Mouse (Mus musculus) v-Abl transformed pro-B cells (cell line): Measurements from ENCODE around the gene Esrrb.

Experiments
- in situ Hi-C, 2 experiments: fragments of 400-800 bp; cut with MboI; formaldehyde crosslinking; loops; one replicate each; pipeline ENCODE4 v1.15.1; 2025; ENCODE audit not compliant: unreplicated experiment in 2 of 2

Gene Esrrb

DNA sequence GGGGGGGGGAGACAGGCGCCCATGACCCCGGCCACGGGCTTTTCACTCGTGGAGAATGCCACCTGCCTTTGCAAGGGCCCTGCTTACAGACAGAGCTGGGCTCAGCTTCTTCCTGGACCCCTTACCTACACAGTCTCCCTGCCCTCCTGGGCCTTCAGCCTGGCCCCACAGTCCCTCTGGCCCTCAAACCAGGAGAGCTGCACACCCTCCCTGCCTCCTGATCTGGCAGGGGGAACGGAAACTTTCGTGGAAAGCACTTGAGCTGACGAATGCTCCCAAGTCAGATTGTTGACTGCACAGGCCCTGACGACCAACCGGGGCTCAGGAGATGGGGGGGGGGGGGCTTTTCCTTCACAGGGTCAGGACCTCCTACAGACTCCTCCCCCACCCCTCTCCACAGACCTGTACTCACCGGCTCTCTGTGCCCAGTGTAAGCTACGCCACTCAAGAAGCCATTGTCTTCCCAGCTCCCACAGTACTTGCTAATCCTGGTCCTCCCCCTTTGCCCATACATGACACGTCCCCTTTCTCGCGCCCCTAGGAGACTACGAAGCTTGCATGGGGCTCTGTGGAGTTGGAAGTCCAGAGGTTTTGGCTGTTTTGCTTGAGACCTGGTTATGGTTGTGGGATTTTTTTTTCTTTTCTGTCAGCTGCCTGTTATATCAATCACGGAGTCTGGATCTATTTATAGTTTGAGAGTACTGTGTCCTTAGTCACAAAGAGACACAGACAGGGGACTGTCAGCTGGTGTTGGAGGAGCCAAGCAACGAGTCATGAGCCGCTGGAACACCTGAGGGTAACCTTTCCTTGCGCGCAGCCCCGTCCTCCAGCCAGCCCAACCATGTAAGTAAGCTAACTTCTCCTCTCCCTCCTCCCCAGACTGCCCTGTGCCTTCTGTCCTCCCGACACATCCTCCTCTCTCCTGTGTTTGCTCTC, at the start of gene Esrrb:
Esrrb (plus strand) TSS at position 422 of the 936 bp plus-strand sequence.
- in situ Hi-C loops: no loop called here

- in situ Hi-C loops: no loop called here
Measured at GRCm38 (mm10) chr12:86320629-86321028, 40.3 kb upstream of the Esrrb start.

DNA sequence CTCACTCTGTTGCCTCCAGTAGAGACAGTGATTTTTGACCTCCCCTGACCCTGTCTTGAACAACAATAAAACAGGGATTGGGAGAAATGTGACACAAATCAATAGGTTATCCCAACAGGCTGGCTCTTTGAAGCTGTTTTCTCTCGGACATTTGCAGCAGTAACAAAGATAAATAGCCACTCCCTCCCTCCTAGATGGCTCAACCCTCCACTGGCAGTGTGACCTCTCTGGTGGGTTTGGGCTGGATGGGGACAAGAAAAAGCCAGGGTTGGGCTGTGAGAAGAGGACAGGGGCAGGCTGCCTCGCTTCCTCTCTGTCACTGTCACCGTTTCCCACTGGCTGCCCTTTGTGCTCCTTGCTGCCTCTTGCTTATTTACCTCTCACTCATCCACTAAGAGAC, 36.6 kb upstream of the Esrrb start:
- in situ Hi-C loops: no loop called here

DNA sequence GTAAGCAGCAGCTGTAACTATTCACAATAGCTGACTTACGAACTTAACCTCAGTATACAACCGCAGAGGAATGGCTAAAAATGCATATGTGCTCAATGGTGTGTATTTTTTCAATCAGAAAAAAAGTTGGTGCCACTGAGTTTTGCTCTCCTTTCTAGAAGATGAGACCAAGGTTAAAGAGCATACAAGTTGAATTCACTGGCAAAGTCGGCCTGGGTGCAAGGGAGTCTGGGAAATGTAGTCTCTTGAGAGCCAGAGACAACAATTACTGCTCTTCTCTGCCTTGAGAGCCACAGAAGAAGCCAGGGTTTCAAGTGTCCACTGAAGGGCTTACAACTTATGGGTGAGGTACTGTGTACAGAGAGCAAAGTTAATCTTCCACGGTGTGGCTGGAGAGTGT, 31.1 kb upstream of the Esrrb start:
- in situ Hi-C loops: no loop called here

- in situ Hi-C loops: no loop called here
Measured at GRCm38 (mm10) chr12:86330684-86331083, 30.2 kb upstream of the Esrrb start.

DNA sequence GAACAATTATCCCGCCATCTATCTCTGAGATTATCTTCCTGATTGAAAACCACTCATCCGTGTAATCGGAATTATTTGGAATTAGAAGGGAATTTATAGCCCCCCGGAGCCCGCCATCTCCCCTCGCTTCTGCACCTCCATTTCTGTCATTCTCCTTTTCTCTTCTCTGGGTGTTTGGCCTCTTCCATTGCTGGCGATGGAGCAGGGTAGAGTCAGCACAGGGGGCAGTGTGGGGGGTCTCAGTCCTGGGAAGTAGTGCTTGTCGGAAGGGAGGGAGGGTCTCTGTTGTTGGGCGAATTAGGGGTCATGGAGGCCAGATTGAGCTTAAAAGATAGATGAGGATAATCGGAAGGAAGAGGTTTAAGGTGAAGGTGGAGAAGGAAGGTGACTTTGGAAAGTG, 29.7 kb upstream of the Esrrb start:
- in situ Hi-C loops: no loop called here

- in situ Hi-C loops: no loop called here
Measured at GRCm38 (mm10) chr12:86336209-86336608, 24.7 kb upstream of the Esrrb start.

GRCm38 (mm10) chr12:86336887-86337286, 24.0 kb upstream of the Esrrb start:
- in situ Hi-C loops: no loop called here

GRCm38 (mm10) chr12:86349477-86349876, 11.4 kb upstream of the Esrrb start:
- in situ Hi-C loops: no loop called here

GRCm38 (mm10) chr12:86359406-86359805, 1.5 kb upstream of the Esrrb start:
- in situ Hi-C loops: no loop called here

DNA sequence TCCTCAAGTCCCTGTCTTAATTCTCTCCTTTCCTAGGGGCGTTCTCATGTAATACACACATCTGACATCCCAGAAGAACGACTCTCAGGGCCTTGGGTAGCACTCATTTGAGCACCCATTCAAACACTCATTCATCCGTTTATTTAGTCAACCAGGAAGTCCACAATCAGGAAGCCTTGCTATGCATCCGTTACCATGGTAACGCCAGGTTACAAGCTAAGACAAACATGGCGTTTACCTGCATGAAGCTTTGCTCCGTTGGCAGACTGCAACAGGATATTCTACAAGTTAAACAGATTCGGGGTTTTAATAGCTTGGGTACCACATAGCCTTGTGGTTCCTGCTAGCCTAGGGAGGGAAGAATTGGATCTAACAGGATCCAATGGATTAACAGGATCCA, 1.0 kb upstream of the Esrrb start:
- in situ Hi-C loops: no loop called here

DNA sequence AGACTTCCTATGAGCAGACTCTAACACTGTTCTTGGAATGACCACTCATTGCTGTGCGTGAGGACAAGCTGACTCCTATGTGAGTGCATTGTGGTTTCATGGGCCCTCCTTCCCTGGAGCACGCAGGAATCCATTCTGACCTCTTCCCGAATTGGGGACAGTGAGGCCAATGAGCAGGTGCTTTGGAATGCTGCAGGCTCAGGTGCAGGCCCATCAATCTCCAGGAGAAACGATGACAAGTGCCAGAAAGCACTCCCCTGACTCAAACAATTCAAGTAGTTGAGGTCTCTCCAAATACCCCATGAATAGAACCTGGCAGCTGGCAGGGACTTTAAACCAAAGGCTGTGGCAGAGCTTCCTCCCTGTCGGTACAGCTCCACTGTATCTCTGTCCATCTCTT, 3.4 kb downstream of the Esrrb start:
- in situ Hi-C loops: no loop called here

GRCm38 (mm10) chr12:86364756-86365155, 3.8 kb downstream of the Esrrb start:
- in situ Hi-C loops: no loop called here

DNA sequence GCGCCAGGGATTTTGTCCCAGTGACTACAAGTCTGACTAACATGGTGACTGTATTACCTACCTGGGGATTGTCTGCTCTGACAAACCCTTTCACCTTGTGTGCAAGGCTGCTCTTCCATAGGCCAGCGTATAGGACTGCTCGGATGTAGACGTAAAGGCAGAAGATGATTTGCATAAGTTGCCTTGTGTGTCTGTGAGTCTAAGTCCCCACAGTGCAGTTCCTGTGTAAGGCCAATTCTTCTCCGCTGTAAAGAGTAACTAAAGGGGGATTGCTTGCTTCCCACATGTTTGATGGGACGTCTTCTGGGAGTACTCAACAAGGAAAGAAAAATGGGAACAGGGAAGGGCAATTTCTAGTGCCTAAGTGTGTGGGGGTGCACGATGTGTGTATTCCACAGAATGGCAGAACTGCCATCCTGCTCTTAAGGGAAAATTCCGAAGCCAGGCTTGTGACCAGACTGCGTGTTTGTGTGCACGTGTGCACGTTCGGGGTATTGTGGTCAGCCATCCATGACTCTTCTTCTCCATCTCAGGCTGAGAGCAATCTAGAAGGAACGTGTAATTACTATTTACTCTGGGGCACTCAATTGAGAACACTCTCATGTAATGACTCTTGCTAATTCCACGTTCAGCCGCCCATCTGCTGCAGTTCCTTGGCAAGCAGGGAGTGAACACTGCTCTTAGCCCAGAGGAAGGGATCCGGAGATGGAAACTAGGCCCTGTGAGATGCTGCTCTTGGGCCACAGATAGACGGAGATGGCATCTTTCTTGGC, 9.9 kb downstream of the Esrrb start:
- in situ Hi-C loops: no loop called here

DNA sequence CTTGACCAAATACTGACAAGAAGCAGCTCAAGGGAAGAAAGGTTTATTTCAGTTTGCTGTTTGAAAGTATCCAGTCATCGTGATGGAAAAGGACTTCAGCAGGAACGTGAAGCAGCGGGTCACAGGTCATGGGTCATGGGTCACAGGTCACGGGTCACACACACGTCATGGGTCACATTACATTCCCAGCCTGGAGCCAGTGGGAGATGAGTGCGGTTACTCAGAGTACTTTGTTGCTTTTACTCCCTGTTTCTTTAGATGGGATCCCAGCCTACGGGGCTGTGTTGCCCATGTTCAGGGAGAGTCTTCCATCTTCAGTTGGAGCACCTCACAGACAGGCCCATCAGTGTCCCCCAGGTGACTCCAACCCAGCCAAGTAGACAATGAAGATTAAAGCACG, 13.4 kb downstream of the Esrrb start:
- in situ Hi-C loops: no loop called here

DNA sequence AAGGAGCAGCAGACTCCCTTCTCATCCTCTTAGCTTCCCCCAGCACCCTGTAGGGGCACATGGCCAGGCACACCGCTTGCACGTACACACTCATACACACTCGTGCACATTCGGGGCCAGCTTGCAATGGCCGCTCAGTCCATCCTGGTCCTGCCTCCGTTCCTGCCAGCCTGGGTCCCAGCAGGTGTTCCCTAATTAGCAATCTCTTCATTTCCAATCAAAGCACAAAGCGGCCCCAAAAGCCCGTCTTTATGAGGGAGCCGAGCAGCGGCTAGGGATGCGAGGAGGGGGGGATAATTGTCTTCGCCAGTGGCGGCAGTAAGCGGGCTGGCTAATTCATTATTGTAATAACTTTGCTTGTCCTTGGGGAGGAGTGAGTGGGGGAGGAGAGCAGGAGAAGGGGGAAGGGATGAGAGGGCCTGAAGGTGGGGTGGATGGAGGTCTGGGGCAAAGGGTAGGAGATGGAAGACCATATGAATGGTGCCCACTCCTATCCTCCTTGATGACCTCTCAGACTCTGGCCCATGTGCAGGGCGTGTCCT, 18.8 kb downstream of the Esrrb start:
- in situ Hi-C loops: no loop called here

DNA sequence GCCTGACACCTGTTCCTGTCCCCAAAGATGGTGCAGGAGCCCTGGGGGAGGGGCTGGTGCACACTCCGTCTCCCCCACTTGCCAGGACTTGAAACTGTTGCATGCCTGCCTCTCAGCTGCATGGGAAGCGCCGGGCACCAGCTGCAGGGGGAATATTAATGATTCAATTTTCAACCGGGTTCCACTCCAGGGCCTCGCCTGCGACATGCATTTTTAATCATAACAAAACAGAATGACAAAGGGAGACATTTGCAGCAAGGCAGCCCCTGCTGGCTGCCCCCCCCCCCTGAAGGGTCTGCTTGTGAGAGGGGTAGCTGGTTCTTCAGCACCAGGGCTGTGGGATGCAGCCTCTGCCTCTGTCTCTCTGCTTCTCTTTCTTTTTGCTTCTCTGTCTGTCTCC, 22.9 kb downstream of the Esrrb start:
- in situ Hi-C loops: no loop called here

DNA sequence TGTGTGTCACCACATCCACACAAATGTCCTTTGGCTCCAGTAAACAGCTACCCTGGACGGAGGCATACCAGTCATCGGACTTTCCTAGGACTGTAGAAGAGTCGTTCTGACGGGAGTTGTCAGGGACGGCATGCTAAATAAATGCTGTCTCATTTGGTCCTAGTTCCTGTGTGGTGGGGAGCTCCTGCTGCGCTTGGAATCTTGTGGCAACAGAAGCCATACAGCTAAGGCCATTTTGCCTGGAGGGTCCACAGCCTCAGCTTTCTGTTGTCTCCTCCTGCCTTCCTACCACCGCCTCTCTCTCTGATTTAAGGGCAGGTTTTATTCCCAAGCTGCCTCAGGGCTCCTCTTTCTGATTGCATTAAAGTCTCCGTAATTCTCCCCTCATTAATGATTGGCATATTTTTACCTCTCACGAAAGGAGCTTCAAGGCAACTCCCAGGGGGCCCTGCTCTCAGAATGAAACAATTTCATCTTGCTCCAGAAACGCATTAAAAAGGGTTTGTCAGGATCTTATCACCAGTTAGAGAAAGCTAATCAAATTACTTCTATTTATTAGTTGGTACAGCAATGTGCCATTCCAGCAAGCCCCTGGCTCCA, 26.9 kb downstream of the Esrrb start:
- in situ Hi-C loops: no loop called here

- in situ Hi-C loops: no loop called here
Measured at GRCm38 (mm10) chr12:86394773-86395172, 33.9 kb downstream of the Esrrb start.

DNA sequence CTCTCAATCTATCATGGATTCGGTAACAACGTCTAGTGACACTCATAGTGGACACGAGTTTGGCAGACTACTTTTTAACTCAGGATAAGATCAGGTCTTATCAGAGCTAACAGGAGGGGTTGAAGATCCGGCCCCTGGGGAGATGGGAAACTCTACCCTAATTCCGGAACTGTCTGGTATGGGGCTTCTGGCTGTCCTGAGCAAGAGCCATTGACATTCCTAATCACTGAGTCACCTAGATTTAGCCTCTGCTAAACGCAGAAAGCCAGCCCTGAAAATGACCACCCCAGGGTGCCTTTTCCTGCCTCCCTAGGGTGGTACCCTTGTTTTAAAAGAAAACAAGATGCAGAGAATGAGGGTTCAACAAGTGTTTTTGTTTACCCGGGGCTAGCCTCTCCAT, 34.4 kb downstream of the Esrrb start:
- in situ Hi-C loops: no loop called here

- in situ Hi-C loops: no loop called here
Measured at GRCm38 (mm10) chr12:86398762-86399161, 37.8 kb downstream of the Esrrb start.
